Mouse (Mus musculus): ENCODE results near the gene Adamts4.
A peak's percentile ranks its signal among the peaks of the same experiment; 100 is the strongest.
"Not testable (repeated sequence)": the region's sequence is repeated elsewhere in the genome, so short reads cannot be mapped to it uniquely, and the experiment has no call there.

Gene Adamts4

GRCm38 (mm10) chr1:171232348-171232747, 17.9 kb upstream of the Adamts4 start:
- DNase-seq, result no peak

GRCm38 (mm10) chr1:171232800-171233730, 17.2 kb upstream of the Adamts4 start:
- DNase-seq, result no peak

- DNase-seq, result no peak
These were observed 16.1 kb upstream of the Adamts4 start, which contains the start of gene Fcer1g for GRCm38 (mm10) chr1:171234126-171234525. Fcer1g (minus strand) TSS chr1:171234365.

- DNase-seq, result no peak
These were observed 15.7 kb upstream of the Adamts4 start for GRCm38 (mm10) chr1:171234538-171234937.

- DNase-seq, result no peak
These were observed 14.4 kb upstream of the Adamts4 start for GRCm38 (mm10) chr1:171235791-171236190.

- DNase-seq, result no peak
These were observed 12.8 kb upstream of the Adamts4 start for GRCm38 (mm10) chr1:171237438-171237837.

GRCm38 (mm10) chr1:171238463-171238862, 11.8 kb upstream of the Adamts4 start:
- peak; percentile 76 for DNase-seq

GRCm38 (mm10) chr1:171239992-171240744, 10.1 kb upstream of the Adamts4 start:
- no peak for DNase-seq

- DNase-seq, result no peak
These were observed 9.3 kb upstream of the Adamts4 start for GRCm38 (mm10) chr1:171240911-171241310.

GRCm38 (mm10) chr1:171241952-171242351, 8.3 kb upstream of the Adamts4 start:
- DNase-seq, result not testable (repeated sequence)

GRCm38 (mm10) chr1:171245353-171245752, 4.9 kb upstream of the Adamts4 start:
- no peak for DNase-seq

GRCm38 (mm10) chr1:171246709-171247452, 3.3 kb upstream of the Adamts4 start:
- peak; percentile 96 for DNase-seq

GRCm38 (mm10) chr1:171247453-171247841, 2.8 kb upstream of the Adamts4 start:
- no peak for DNase-seq

GRCm38 (mm10) chr1:171247916-171248315, 2.3 kb upstream of the Adamts4 start:
- no peak for DNase-seq

GRCm38 (mm10) chr1:171248386-171249226, 1.6 kb upstream of the Adamts4 start:
- DNase-seq, result no peak

- DNase-seq, result no peak
These were observed 716 bp downstream of the Adamts4 start, which contains the start of gene Ndufs2 for GRCm38 (mm10) chr1:171250680-171251593. Ndufs2 (minus strand) TSS chr1:171251388.

- peak; percentile 55 for DNase-seq
These were observed 1.5 kb downstream of the Adamts4 start for GRCm38 (mm10) chr1:171251594-171252324.

- DNase-seq, result no peak
These were observed 2.2 kb downstream of the Adamts4 start for GRCm38 (mm10) chr1:171252415-171252814.

- peak; percentile 64 for DNase-seq
These were observed 6.0 kb downstream of the Adamts4 start for GRCm38 (mm10) chr1:171256095-171256818.

All from kidney, adult 18-20 months (tissue).